Mouse (Mus musculus) urinary bladder, postnatal 14 days (tissue): ENCODE data around the gene Mri1.

Experiments
- DNase-seq: peaks from one replicate; pipeline ENCODE4 v3.0.0; 2021; ENCODE audit warnings: low spot score

Mri1 gene

GRCm38 (mm10) chr8:84236410-84236997 lies 20.6 kb downstream of the Mri1 start:
- DNase-seq, result no peak

DNA sequence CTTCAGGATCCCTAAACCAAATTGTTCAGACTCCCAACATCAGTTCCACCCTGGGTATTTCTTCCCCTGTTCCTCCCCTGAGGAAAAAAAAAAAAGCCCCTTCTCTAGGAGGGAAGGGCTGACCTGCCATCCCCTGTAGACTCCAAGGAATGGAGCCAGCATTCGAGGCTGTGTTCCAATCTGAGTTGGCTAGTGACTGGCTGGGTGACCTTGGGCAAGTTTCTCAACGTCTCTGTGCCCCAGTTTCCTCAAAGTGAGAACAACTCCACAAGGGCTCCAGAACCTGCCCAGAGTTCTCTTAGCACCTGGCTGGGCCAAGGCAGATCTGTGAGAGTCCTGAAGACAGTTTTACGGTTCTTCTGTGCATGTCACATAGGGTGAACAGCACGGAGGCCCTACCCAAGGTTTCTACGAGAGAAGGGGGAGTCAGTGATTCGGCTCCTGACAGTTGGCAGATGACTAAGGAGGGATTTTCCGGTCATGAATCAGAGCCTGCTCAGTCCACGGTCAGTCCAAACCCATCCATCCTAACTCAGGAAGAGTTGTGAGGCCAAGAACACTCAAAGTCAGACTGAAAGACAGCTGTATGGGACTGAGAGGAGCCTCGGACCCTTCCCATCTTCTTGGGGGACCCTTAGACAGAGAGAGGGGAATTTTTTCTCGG lies 21.2 kb downstream of the Mri1 start:
- no peak for DNase-seq

GRCm38 (mm10) chr8:84233055-84233454 lies 24.1 kb downstream of the Mri1 start:
- peak; percentile 43 for DNase-seq

GRCm38 (mm10) chr8:84230735-84231134 lies 26.4 kb downstream of the Mri1 start:
- no peak for DNase-seq

- DNase-seq, result no peak
Observed at GRCm38 (mm10) chr8:84223322-84224029, 33.6 kb downstream of the Mri1 start.

GRCm38 (mm10) chr8:84222566-84223165 lies 34.5 kb downstream of the Mri1 start:
- no peak for DNase-seq

DNA sequence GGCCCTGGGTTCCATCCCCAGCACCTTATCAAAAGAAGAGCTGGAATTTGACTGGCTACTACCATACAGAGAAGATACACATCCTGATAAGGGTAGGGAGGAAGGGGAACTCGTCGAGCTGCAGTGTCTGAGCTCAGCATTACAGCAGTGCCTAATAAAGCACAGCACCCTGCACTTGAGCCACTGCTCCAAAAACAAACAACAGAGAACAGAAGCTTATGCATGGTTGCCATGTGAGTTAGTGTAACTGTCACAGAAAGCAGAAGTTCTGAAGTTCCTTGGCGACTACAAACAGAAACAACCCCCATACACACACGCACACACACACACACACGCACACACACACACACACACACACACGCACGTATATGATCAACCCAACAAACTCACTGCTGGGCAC lies 37.0 kb downstream of the Mri1 start:
- no peak for DNase-seq

- DNase-seq, result no peak
Observed at GRCm38 (mm10) chr8:84218143-84218542, 39.0 kb downstream of the Mri1 start.

- no peak for DNase-seq
Observed at GRCm38 (mm10) chr8:84217206-84217605, 39.9 kb downstream of the Mri1 start.

DNA sequence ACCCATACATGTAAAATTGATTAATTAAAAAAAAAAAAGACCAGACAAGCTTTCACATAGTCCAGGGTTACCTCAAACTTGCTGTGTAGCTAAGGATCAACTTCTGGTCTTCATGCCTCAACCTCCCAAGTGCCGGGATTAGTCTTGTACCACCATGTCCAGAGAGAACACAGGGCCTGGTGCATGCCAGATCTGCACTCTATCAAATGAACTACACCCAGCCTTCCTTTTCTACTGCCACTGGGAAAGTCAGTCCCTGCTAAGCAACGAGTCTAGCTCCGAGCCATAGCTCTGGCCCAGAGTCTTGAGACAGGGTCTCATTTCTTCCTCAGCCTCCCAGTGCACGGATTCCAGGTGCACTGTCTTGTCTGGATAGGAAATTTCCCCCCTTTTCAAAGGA lies 43.8 kb downstream of the Mri1 start:
- no peak for DNase-seq

GRCm38 (mm10) chr8:84211881-84212563 lies 45.1 kb downstream of the Mri1 start:
- DNase-seq, result no peak

DNA sequence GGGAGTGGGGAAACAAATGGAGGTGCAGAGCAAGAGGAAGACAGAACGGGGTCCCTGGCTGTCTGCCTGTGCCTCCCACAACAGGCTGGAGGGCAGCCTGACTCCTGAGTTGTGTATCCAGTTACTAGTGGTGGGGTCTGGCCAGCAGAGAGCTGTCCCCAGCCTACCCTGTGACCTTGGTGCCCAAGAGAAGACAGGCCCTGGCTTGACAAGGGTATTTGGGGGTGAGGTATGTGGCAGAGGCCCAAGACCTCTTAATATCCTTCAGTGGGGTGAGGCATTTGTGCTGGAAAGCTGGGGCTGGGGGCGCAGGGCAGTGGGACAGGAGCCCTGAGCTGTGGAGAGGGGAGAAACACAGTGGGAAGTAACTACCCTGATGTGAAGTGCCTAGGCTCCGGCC lies 45.9 kb downstream of the Mri1 start:
- no peak for DNase-seq

DNA sequence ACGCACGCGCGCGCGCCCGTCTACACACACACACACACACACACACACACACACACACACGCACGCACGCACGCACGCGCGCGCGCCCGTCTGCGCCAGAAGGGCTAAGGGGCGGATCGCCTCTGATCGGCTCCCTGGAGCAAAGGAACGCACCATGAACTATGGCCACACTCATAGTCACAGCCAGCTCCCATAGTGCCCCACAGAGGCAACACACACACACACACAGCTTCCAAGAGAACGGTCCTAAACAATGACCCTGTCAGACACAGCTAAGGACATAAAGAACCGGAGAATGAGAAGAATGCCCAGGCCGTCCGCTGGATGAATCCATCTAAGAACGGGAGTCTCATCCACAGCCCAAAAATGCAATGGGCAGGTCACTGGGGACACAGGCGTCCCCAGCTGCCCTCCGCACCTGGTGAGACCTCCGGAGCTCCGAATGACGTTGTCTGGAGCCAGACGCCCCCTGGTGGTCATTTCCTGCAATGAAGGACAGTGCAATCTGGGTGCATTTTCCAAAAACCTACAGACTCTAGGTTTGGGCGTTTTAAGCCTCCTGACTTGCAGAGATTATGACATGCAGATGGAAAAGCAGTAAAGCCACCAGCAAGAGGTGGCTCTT lies 46.8 kb downstream of the Mri1 start:
- DNase-seq, result peak; percentile 83

DNA sequence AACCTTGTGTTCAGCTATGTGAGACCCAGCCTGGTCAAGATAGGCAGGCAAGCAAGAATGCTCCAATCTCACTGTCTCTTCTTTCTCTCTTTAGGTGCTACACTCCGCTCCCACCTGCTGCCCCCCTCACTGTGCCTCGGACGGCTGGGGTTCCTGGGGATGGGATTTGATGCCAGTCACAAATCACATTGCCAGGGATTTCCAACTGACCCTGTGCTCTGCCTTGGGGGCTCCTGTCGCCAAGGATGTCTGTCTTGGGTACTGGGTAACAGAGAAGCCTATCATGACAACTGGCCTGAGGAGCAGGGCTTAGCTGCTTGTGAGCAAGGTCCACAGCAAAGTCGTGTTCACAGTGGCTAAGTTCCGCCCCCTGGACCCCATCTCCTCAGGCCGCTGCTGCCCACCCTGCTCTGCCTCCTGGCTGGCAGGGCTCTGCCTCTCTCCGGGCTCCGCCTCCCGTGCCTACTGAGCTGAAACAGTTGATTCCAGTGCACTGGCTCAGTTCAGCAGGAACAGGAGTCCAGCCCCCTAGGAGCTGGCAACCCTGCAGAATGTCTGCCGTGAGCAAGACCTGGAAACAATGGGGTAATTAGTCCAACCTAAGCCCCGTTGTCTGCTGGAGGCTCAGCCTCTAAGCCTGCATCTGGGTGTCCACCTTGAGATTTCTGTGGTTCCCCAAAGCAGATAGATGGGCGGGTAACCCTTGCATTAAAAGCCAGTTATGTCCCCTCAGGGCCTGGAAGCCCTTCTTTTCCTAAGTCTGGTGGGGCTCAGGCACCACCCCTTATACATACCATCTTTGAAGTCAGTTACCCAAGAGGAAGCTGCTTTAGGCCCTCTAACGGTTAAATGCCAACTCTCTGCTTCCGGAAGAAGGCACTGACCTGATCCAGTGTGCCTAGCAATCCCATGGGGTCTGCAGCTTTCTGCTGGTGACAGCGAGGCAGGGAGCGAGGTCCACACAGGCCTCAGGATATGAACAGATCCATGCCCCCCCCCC lies 48.4 kb downstream of the Mri1 start:
- DNase-seq, result no peak

- DNase-seq, result peak; percentile 61
Observed at GRCm38 (mm10) chr8:84207811-84208210, 49.3 kb downstream of the Mri1 start.

DNA sequence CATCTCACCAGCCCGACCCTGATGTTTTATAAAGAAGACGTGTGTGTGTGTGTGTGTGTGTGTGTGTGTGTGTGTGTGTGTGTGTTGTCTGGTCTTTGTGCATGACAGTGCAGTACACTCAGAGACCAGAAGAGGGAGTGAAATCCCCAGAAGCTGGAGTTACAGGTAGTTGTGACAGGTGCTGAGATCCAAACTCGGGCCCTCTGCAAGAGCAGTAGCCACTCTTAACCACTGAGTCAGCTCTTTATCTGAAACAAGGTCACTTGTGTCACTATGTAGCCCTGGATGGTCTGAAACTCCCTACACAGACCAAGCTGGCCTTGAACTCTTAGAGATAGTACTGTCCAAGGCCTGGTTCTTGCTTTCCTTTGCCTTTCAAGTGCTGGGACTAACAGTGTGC lies 50.5 kb downstream of the Mri1 start:
- no peak for DNase-seq

DNA sequence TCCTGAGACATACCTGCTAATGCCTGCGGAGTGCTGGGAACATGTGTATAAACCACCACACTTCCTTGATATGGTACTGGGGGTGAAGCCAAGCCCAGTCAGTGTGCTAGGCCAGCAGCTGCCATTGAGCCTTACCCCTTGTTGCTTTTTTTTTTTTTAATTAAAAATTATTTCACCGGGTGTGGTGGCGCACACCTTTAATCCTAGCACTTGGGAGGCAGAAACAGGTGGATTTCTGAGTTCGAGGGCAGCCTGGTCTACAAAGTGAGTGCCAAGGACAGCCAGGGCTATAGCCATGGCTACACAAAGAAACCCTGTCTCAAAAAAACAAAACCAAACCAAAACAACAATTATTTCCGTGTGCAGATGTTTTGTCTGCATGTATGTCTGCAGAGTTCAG lies 52.1 kb downstream of the Mri1 start:
- DNase-seq, result no peak

GRCm38 (mm10) chr8:84203975-84204772 lies 53.0 kb downstream of the Mri1 start:
- DNase-seq, result peak; percentile 71

GRCm38 (mm10) chr8:84202938-84203917 lies 53.9 kb downstream of the Mri1 start:
- DNase-seq, result peak; percentile 82
